Mouse (Mus musculus) forebrain, embryonic 15.5 days (tissue): ENCODE measurements around the gene Arf3. TPM values are rescaled to one million over a fixed set of nuclear protein-coding genes. Genes with fewer than 3 reads are reported as not detected.

Experiments
- ATAC-seq: fragments of 200-750 bp; cut with Nextera tagmentation; replicated peaks from 2 replicates; pipeline ENCODE4 v1.8.0; 2017; ENCODE audit warnings: mild to moderate bottlenecking, moderate TSS enrichment, moderate library complexity
- H3K27ac ChIP-seq: fragments of 300-500 bp; sonication (generic); replicated peaks from 2 replicates; pipeline ENCODE4 v1.5.1; 2015; ENCODE audit warnings: mild to moderate bottlenecking, inconsistent platforms
- H3K27me3 ChIP-seq: fragments of 300-500 bp; sonication (generic); 2 replicates; pipeline ENCODE4 v1.6.1; 2015; ENCODE audit warnings: inconsistent platforms
- H3K36me3 ChIP-seq: fragments of 300-500 bp; sonication (generic); 2 replicates; pipeline ENCODE4 v1.6.1; 2015; ENCODE audit warnings: mild to moderate bottlenecking, inconsistent platforms
- H3K4me1 ChIP-seq: fragments of 300-500 bp; sonication (generic); 2 replicates; pipeline ENCODE4 v1.6.1; 2015; ENCODE audit warnings: inconsistent platforms
- H3K4me2 ChIP-seq: fragments of 300-500 bp; sonication (generic); replicated peaks from 2 replicates; pipeline ENCODE4 v1.6.1; 2015; ENCODE audit warnings: mild to moderate bottlenecking, inconsistent platforms
- H3K4me3 ChIP-seq: fragments of 300-500 bp; sonication (generic); 2 replicates; pipeline ENCODE4 v1.5.1; 2015; ENCODE audit warnings: mild to moderate bottlenecking, inconsistent platforms
- H3K9ac ChIP-seq: fragments of 300-500 bp; sonication (generic); replicated peaks from 2 replicates; pipeline ENCODE4 v1.6.1; 2015; ENCODE audit warnings: mild to moderate bottlenecking, inconsistent platforms
- H3K9me3 ChIP-seq: fragments of 300-500 bp; sonication (generic); 2 replicates; pipeline ENCODE4 v1.6.1; 2016; ENCODE audit warnings: inconsistent platforms
- WGBS: fragments of 180-500 bp; shearing (Covaris S2); methylation state at CpG from one replicate; pipeline ENCODE4 v1.1.7; 2015; ENCODE audit warnings: mixed read lengths; 5-methylcytosine and 5-hydroxymethylcytosine counted together
- polyA plus RNA-seq: library from polyadenylated mRNA; unstranded; fragments of >200 nt; fragmentation: Nextera tagmentation; extraction: Ambion mirVana; gene quantifications from 2 replicates; pipeline ENCODE4 v1.2.1, GENCODE M21; 2015

Arf3 gene
- polyA plus RNA-seq, 1 experiment from 2014 or later = 88.2 TPM

DNA sequence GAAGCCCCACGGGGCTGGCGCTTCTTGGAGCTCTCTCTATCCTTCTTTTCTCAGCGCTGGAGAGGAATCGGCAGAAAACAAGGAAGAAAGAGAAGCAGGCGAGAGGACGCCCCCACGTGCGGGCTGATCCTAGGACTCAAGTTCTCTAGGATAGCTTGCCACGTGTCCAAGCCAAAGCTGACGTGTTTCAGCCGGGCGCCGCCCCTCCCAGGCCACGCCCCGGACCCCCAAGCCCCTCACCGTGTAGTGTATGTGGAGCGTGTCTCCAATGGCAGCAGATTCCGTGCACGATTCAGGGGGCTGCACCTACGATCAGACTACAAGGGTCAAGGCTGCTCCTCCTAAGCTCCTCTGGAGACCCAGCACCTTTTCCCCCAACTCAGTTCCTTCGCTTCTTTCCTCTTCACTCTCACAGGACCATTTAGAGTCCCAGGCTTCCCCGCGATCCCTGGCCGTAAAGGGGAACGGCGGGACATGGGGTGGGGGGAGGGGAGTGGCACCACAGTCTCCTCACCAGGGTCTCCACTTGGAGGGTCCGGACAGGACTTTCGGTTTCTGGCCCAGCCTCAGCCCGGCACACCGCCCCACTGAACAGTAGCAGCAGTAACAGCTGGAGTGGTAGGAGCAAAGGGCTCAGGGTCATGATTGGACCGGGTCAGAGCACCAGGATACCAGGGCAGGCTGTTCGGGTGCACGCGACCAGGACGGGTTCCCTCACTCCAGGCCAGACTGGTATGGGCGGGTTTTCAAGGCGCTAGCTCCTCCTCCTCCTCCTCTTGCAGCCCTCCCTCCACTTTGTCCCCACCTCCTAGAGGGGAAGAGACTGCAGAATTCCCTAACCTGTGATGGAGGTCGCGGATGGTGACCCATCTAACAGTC, 35.3 kb downstream of the Arf3 start, which contains the start of gene Fkbp11:
Gene Fkbp11, minus strand, starts transcription at position 756 of the 879 bp plus-strand sequence.
- H3K4me3 ChIP-seq = peak within 1 kb of the TSS; percentile 45
- ATAC-seq = peak; percentile 73
- 1% methylated on average over 39 of the region's 39 CpGs for WGBS
- H3K9ac ChIP-seq = peak within 1 kb of the TSS; percentile 49
- H3K36me3 ChIP-seq = no peaks in the 10 kb centered on the region
- H3K27me3 ChIP-seq = peaks cover 22% of the 10 kb centered on the region; the same call in 1 of the 2 replicates
- no peak within 1 kb of the TSS for H3K27ac ChIP-seq
- H3K4me2 ChIP-seq = peak within 1 kb of the TSS; percentile 94
- H3K4me1 ChIP-seq = peaks cover 24% of the 10 kb centered on the region
- no peaks in the 10 kb centered on the region for H3K9me3 ChIP-seq

DNA sequence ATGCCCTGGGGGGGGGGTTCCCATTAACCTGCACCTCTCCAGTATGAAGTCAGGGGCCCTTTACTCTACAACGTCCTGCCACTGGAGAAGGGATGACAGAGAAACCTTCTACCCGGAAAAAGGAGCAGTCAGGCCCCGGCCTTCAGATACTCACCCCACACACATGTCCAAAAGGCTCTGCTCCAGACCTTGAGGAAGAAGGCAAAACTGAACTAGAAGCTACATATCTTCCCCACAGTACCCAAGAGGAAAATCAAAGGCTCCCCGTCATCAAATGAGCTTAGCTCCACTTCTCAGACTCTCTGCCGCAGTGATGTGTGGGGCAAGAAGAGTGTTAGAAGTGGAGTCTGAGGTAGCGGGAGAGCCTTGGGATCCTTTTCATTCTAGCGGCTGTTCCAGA, 36.3 kb downstream of the Arf3 start:
- Histone ChIP-seq H3K4me2 (peak overlapping the region; percentile 94), H3K36me3 (no peaks in the 10 kb centered on the region), H3K27ac (no peak overlapping the region), H3K9me3 (no peaks in the 10 kb centered on the region), H3K4me3 (no peak overlapping the region; the same call in 1 of the 2 replicates), H3K4me1 (peaks cover 34% of the 10 kb centered on the region), H3K9ac (no peak overlapping the region), H3K27me3 (peaks cover 22% of the 10 kb centered on the region; the same call in 1 of the 2 replicates)
- no peak for ATAC-seq
- WGBS = 51% methylated on average over 7 of the region's 7 CpGs

DNA sequence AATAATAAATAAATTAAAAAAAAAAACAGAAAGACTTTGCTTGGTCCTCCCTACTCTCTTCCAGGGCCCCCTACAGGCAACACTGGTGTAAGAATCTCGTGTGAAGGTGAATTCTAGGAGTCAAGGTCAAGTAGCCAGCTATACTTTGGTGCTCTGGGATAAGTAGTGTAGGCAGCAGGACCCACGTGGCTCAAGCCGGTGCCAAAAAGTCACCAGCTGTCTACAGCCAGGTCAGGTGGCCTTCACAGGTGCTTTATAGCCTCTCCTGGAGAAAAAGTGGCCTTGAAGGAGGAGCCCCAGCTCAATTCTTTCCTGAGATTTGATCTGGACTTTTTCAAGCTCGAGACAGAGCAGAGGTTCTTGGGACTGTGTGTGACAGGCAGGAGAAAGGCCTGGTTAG, 36.9 kb downstream of the Arf3 start:
- Histone ChIP-seq H3K4me1 (peaks cover 36% of the 10 kb centered on the region), H3K9ac (no peak overlapping the region), H3K4me2 (no peak overlapping the region), H3K4me3 (no peak overlapping the region), H3K36me3 (no peaks in the 10 kb centered on the region), H3K27ac (no peak overlapping the region), H3K9me3 (no peaks in the 10 kb centered on the region), H3K27me3 (peaks cover 22% of the 10 kb centered on the region; the same call in 1 of the 2 replicates)
- 78% methylated on average over 4 of the region's 4 CpGs for WGBS
- ATAC-seq = no peak

DNA sequence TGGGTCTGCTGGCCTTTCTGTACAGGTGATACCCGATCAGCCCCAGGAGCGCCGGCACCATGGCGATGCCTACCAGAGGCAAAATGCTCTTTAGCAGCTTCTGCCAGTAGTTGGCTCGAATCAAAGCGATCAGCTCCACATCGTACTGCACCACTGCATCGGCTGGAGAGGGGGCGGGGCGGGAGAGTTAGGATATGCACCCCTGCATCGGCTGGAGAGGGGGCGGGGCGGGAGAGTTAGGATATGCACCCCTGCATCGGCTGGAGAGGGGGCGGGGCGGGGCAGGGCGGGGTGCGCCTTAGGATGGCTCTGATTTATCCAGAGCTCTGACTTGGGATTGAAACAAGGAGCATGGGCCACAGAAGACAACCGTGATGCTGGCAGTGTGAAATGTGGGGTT, 38.6 kb downstream of the Arf3 start:
- WGBS = 30% methylated on average over 19 of the region's 19 CpGs
- no peak overlapping the region for H3K4me3 ChIP-seq
- H3K9me3 ChIP-seq = no peaks in the 10 kb centered on the region
- no peak for ATAC-seq
- H3K4me1 ChIP-seq = peaks cover 36% of the 10 kb centered on the region
- peaks cover 22% of the 10 kb centered on the region; the same call in 1 of the 2 replicates for H3K27me3 ChIP-seq
- 0 out of 2 replicates have a peak overlapping the region, but pooled peaks have one; percentile 10 for H3K4me2 ChIP-seq
- no peak overlapping the region for H3K9ac ChIP-seq
- H3K36me3 ChIP-seq = no peaks in the 10 kb centered on the region
- H3K27ac ChIP-seq = no peak overlapping the region

DNA sequence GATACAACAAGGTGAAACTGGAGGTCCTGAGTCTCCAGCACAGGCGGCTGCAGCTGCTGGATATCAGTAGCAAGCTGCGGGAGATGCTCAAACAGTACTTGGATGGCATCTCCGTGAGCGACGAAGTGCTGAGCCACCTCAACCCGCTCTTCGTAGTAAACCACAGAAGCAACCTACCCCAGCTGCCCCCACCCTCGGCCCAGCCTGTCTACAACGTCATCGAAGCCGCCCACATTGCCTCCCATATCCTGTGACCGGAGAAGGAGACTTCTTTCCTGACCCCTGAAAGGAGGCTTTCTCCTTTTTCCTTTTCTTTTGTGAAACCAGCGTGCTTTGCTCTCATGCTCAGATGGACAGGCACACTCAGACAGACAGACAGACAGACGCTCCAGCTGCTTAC, 40.2 kb downstream of the Arf3 start:
- H3K36me3 ChIP-seq = no peaks in the 10 kb centered on the region
- H3K27me3 ChIP-seq = peaks cover 14% of the 10 kb centered on the region; the same call in 1 of the 2 replicates
- H3K4me2 ChIP-seq = no peak overlapping the region
- peaks cover 32% of the 10 kb centered on the region for H3K4me1 ChIP-seq
- 64% methylated on average over 14 of the region's 14 CpGs for WGBS
- no peak overlapping the region for H3K27ac ChIP-seq
- H3K4me3 ChIP-seq = no peak overlapping the region
- ATAC-seq = no peak
- no peak overlapping the region for H3K9ac ChIP-seq
- H3K9me3 ChIP-seq = no peaks in the 10 kb centered on the region

DNA sequence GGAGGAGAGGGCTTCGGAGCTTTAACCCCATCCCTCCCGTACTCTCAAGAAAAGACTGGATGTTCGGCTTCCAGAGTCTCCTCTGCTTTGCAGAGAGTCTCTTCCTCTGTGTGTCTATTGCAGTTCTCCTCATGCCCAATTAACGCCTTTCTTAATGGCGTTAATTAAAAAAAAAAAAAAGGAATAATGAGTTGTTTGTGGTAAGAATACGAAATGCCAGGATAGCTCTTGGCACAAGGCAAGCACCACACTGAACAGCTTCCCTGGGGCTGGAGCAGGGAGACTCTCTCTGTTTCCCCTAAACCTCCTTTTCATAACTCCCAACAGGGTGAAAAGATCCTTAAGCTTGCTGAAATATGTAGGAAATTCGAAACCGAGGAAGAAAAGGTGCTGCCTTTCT, 40.8 kb downstream of the Arf3 start:
- Histone ChIP-seq H3K27me3 (peaks cover 14% of the 10 kb centered on the region; the same call in 1 of the 2 replicates), H3K36me3 (no peaks in the 10 kb centered on the region), H3K9me3 (no peaks in the 10 kb centered on the region), H3K9ac (no peak overlapping the region), H3K4me2 (no peak overlapping the region), H3K4me1 (peaks cover 26% of the 10 kb centered on the region), H3K4me3 (no peak overlapping the region), H3K27ac (no peak overlapping the region)
- peak; percentile 41; the same call in 1 of the 2 replicates for ATAC-seq
- 35% methylated on average over 8 of the region's 8 CpGs for WGBS

DNA sequence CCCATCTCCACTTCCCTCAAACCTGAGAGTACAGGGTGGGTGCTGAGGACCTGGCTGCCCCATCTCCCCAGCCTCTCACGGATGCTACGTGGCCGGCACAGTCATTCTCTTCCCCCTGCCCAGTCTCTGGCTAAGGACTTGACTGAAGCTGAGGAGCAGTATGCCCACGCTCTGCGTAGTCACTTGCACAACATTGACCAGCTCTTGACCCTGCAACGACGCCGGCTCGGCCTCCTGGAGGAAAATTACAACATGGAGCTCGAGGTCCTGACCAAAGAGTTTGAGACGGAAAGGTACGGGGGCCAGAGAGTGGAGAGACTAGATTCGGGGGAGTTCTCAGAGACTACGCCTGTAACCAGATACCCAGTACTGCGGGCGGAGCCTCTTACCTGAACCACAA, 45.7 kb downstream of the Arf3 start:
- Histone ChIP-seq H3K4me2 (no peak overlapping the region), H3K9me3 (no peaks in the 10 kb centered on the region), H3K27me3 (no peaks in the 10 kb centered on the region), H3K4me3 (no peak overlapping the region), H3K27ac (no peak overlapping the region), H3K9ac (no peak overlapping the region), H3K36me3 (no peaks in the 10 kb centered on the region), H3K4me1 (peaks cover 8% of the 10 kb centered on the region)
- 80% methylated on average over 16 of the region's 16 CpGs for WGBS
- ATAC-seq = no peak

DNA sequence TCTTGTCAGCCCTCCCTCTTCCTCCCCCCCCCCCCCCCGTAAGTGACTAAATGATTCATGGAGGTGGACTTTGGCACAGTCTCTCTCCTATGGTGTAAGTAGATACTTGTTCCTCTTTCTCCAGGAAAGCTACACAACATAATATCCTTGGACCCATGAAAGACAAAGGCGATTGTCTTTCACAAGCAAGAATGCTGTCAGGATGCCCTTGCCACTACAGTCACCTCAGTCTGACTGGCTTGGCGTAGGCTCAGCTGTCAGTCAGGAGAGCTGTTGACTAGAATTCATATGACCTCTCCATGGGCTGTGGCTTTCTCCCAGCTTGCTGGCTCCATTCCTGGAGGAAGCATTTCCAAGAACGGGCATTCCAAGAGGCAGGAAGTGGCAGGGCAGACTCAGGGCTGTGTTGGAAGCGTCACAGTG, 48.8 kb downstream of the Arf3 start:
- H3K4me3 ChIP-seq = no peak overlapping the region
- H3K27ac ChIP-seq = no peak overlapping the region
- 0 out of 2 replicates have a peak, but pooled peaks cover 2% of the 10 kb centered on the region for H3K27me3 ChIP-seq
- WGBS = 61% methylated on average over 5 of the region's 5 CpGs
- H3K36me3 ChIP-seq = no peaks in the 10 kb centered on the region
- no peaks in the 10 kb centered on the region for H3K9me3 ChIP-seq
- ATAC-seq = no peak
- H3K9ac ChIP-seq = no peak overlapping the region
- no peaks in the 10 kb centered on the region for H3K4me1 ChIP-seq
- no peak overlapping the region for H3K4me2 ChIP-seq

DNA sequence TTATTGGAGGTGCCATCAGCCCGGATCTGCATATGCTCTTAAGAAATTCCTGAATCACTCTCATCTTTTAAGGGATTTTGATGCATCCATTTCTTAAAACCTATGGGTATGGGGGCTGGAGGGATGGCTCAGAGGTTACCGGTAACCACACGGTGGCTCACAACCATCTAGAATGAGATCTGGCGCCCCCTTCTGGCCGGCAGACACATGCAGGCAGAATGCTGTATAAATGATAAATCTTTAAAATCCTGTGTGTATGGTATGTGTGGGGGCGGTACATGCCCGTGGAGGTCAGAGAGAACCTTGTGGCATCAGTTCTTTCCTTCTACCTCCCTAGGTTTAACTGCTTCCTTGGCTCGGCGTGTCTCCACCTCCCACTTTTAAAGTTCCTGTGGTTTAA, 52.6 kb downstream of the Arf3 start:
- ATAC-seq = no peak
- Histone ChIP-seq H3K36me3 (no peaks in the 10 kb centered on the region), H3K4me3 (no peak overlapping the region), H3K4me2 (no peak overlapping the region), H3K27me3 (peaks cover 7% of the 10 kb centered on the region; the same call in 1 of the 2 replicates), H3K4me1 (no peaks in the 10 kb centered on the region), H3K9me3 (no peaks in the 10 kb centered on the region), H3K27ac (no peak overlapping the region), H3K9ac (no peak overlapping the region)
- WGBS = 18% methylated on average over 9 of the region's 9 CpGs

DNA sequence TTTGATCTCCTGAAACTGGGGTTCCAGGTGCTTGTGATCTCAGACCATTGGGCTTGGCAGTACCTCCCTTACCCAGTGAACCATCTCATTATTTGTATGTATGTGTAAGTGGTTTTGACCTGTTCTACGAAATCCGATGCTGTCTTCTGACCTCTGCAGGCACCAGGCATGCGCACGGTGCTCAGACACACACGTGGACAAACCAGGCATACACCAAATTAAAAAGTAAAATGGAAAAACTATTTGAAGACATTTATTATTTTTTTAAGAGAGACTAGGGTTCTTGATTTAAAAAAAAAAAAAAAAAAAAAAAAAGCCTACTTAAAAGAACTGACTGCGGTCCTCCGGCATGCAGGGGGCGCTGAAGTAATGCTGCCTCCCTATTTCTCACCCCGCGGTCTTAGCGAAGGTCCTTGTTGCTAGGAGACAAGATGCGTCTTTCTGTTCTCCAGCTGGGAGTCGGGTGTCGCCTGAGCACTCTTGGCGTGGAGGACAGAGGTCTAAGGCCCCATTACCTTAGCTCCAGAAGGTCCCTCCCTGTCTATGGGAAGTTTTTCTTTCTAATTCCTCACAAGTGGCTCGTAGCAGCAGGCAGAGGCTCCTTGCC, 55.1 kb downstream of the Arf3 start, which contains the start of gene Ccdc65:
Gene Ccdc65, plus strand, starts transcription at position 442 of the 607 bp plus-strand sequence.
- Histone ChIP-seq H3K27ac (no peak within 1 kb of the TSS), H3K27me3 (peaks cover 11% of the 10 kb centered on the region; the same call in 1 of the 2 replicates), H3K36me3 (no peaks in the 10 kb centered on the region), H3K9me3 (no peaks in the 10 kb centered on the region), H3K4me2 (peak within 1 kb of the TSS; percentile 45), H3K4me1 (no peaks in the 10 kb centered on the region), H3K9ac (0 out of 2 replicates have a peak within 1 kb of the TSS, but pooled peaks have one; percentile 28), H3K4me3 (peak within 1 kb of the TSS; percentile 41)
- 18% methylated on average over 16 of the region's 16 CpGs for WGBS
- ATAC-seq = no peak

DNA sequence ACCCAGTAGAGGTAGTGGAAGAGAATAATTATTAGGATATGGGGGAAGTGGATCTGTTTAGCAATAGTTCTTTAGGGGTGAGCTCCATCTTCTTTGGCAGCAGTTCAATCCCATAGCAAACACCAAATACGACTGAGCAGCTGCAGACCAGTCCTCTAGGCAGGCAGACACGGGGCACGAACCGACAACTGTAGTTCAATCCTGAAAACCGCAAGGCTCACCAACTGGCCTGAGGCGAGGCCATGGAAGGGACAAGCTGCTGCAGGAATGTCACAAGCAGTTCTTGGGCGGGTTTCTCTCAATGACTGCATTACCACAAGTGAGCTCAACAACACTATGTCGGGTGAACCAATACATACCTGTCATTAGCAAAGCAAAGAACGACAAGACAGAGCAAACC, 58.7 kb downstream of the Arf3 start:
- WGBS = 68% methylated on average over 9 of the region's 9 CpGs
- H3K27ac ChIP-seq = no peak overlapping the region
- no peaks in the 10 kb centered on the region for H3K36me3 ChIP-seq
- no peak overlapping the region for H3K4me2 ChIP-seq
- peaks cover 8% of the 10 kb centered on the region for H3K4me1 ChIP-seq
- no peaks in the 10 kb centered on the region for H3K9me3 ChIP-seq
- H3K9ac ChIP-seq = no peak overlapping the region
- no peak overlapping the region for H3K4me3 ChIP-seq
- H3K27me3 ChIP-seq = peaks cover 20% of the 10 kb centered on the region
- ATAC-seq = no peak
